Mouse (Mus musculus): ENCODE results near the gene Gja5.
A peak's percentile ranks its signal among the peaks of the same experiment; 100 is the strongest.

Gene Gja5

DNA sequence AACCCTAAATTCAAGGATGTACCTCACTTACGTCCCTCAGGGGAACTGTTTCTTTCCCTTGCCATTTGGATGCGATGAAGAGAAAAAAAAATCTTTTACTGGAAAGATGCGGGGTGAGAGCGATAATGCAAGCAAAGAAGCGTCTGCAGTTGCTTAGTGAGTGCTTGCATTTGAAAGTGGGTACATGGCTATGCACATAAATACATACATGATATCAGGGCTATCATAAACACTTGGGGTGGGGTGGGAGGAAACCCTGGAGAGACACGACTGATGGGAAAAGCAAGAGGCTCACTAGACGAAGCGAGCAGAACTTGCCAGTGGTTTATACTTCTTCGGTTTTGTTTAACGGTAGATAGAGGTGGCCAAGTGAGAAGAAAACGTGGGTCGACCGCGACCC, at the start of gene Gja5:
Gja5 (plus strand) TSS at position 301 of the 400 bp plus-strand sequence.
- DNase-seq (ENCODE audit: low spot score) = no peak

DNA sequence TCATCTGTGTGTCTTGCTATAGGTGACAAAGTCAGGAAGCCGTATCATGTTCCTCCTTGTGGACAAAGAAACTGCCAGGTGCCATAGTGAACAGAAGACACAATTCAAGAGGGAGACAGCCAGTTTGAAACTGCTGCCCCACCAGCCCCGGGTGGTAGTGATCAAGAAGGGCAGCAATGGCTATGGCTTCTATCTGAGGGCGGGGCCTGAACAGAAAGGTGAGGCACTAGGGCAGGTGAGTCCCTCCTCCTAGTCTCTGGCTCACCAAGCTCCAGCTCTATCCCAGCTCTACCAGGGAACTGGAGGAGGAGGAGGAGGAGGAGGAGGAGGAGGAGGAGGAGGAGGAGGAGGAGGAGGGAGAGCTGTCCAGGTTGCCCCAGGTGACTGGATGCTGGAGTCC, 48.7 kb upstream of the Gja5 start:
- no peak for DNase-seq (ENCODE audit: low spot score)

DNA sequence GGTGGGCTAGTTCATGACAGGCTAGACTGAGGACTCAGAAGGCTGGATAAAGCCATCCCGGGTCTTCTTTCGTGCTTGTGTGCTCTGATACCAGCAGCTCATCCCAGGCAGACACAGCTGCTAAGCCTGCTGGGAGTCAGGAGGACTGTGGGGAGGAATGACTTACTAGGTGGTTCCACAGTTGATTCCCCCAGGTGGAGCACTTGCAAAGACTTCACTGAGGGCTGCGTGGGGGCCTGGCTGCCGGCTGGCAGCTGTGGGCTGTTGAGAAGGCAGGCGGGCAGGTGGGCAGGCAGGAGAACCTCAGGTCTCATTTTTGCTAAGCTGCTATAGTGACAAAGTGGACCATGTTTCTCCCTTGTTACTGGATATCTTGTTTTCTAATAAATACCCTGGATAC, 44.0 kb upstream of the Gja5 start:
- DNase-seq (ENCODE audit: low spot score) = no peak

DNA sequence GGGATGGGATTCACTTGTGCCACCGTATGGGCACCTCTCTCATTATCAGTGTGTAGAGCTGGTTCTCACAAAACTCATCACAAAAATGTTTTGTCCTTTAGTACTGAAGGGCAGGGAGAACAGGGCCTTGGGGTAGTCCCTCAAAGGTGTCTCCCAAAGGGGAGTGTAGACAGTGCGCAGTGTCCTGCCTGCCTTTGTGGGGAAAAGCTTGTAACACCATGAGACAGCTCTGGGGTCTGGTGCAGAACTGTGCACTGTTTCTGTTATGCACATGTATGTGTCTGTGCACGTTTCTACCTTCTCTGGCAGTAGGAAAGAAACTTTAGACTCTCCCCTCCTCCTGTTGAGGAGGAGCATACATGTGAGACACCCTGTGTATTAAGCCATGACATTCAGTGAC, 36.6 kb upstream of the Gja5 start:
- no peak for DNase-seq (ENCODE audit: low spot score)

DNA sequence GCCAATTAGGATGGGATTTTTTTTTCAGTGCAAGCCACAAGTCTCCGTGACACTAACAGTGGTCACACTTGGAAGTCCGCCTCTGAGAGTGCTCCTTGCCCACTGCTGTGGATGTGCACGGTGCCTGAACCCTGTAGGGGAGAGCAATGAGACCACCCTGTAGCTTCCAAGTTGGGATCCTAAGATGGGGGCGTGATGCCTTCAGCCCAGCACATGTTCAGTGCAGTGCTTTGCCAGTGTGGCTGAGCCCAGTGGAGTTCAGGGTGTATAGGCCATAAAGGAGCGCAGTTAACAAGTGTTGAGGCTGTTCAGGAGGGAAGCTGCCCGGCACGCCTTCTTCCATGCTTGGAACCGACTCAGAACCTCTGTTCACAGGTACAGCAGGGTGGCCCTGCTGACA, 35.9 kb upstream of the Gja5 start:
- no peak for DNase-seq (ENCODE audit: low spot score)

DNA sequence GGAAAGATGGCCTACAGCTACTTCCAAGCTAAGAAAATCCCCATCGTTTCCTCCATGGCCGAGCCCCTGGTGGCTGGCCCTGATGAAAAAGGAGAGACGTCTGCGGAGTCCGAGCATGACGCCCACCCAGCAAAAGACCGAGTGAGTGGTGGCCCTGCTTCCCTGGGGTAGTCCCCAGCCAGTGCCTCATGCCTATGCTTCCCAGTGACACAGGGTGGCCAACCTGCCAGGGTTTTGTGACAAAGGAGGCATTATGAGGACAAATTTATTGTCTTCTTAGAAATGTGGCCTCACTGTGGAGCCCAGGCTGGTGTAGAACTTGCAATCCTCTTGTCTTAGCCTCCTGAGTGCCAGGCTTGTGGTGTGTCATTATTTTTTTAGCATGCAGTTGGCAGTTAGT, 35.4 kb upstream of the Gja5 start:
- DNase-seq (ENCODE audit: low spot score) = no peak

DNA sequence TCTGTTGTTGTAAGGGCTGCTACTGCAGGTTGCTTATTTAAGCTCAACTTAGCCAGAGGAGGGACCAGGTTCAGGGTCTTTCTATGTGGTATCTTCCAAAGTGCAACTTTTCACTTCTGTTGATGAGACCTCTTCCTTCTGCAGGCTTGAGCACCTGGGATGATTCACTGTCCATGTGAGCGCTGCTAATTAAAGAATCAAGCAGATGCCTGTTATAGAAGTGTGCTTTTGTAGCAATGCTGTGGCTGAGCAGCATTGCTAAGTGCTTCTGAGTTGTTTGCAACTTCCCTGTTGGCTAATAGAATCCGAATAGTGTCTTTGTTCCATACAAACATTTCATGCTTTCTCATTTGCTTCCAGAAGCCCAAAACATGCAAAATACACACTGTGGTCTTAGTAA, 34.2 kb upstream of the Gja5 start:
- DNase-seq (ENCODE audit: low spot score) = no peak

DNA sequence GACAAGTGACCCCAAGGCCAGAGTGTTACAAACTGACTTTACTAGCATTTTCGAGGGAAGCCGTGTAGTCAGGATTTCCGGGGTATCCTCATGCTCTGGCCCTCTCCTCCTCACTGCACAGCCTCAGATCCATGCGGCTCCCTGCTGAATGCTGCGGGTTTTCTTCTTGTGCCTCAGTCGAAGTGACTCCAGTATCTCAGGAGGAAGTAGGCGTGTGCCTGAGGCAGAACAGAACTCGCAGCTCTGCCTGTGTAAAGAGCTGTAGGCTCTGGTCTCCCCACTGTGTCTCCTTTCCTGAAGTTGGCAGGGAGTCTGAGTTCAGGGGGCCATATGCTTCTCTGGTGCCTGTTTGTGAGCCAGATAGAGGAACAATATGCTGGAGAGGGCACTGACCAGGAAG, 33.4 kb upstream of the Gja5 start:
- DNase-seq (ENCODE audit: low spot score) = no peak

DNA sequence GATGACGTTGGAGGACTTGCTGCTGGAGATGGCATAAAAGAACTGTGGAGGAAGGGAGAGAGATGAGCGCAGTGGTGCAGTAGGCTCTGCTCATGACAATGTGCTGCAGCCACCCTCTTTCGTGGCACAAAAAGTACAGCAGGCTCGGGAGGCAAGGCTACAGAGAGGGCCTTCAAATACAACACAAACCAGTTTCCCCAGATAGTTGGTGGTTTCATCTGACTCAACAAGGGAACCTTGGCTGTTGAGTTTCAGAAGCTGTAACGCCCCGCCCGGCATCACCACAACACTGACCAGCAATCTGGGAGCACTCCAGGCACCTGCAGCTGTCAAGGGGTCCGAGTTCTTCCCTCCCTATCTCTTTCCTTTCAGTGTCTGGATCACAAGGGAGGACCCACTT, 32.0 kb upstream of the Gja5 start:
- DNase-seq (ENCODE audit: low spot score) = no peak

DNA sequence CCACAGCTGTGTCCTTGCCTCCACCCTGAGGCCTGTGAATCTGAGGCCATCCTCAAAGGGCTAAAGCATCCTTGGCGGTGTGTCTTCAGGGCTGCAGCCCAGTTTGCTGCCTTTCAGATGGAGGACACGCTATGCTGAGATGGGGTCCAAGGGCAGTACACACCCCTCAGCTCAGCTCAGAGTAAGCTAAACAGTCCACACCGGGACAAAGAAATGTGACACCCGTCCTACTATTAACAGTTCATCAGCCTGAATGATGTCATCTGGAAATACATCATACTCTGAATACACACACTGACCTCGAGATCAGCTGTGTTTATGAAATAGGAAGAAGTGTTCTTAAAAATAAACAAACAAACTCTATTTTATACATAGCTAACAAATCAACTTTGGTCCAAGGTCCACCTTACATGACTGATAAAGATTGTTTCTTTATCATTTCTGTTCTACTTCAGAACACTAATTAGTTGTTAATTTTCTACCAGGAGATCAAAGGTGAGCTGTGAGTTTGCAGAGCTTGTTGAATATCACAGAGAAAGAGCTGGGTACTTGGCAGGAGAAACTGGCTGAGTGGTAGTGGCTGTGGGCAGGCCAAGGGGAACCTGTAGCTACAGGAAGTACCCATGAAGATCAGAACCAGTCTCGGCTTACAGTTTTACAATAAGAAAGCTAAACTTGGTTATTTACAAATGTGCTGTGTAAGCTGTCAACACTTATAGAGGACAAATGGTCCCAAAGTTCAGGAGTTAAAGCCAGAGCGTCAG, 29.5 kb upstream of the Gja5 start:
- no peak for DNase-seq (ENCODE audit: low spot score)

DNA sequence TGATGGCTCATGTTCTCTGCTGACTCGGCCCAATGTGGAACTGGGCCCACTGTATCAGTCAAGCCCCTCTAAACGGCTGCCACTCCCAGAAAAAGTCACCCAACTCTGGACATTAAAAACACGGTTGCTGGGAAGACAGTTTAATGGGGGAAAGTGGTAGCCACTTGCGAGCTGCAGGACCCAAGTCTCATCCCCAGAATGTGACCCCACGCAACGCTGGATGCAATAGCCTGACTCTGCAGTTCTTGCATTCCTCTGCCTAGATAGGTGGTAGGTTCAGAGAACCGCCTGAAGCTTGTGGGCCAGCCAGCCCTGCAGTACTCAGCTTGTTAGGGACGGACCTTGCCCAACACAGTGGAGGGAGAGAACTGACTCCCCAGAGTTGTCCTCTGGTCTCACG, 25.0 kb upstream of the Gja5 start:
- no peak for DNase-seq (ENCODE audit: low spot score)

DNA sequence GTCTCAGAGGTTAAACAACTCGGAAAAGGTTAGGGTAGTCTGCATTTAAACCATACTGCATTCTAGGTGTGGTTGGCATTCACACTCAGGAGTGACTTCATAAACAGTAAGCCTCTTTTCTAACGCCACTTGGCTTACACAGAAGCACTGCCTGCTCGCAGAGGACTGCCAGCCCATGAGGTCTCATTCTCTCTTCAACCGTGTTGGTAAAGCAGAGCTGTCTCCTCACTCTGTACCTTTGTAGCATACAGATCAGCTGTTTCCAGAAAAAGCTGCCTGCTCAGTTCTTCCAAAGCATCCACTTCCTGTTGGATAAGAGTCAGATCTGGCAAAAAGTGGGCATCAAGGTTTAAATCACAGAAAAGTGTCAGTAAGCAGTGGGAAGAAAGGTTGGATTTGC, 24.1 kb upstream of the Gja5 start:
- DNase-seq (ENCODE audit: low spot score) = no peak

DNA sequence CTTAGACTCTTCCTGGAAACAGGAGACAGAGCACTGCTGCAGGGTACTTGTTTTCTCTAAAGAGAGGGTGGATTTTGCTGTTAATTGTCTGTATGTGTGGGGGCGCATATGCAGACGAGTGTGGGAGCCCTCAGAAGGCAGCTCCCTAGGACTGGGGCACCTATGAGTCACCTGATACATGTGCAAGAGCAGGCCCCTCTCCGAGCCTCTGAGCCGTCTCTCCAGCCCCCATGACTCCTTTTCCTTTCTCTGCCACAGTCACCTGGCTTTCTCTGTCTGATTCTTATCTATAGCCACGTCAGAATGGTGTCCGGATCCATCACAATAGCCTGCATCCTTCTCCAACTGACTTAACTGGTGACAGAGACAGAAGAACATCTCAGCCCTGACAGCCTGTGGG, 22.9 kb upstream of the Gja5 start:
- DNase-seq (ENCODE audit: low spot score) = no peak

DNA sequence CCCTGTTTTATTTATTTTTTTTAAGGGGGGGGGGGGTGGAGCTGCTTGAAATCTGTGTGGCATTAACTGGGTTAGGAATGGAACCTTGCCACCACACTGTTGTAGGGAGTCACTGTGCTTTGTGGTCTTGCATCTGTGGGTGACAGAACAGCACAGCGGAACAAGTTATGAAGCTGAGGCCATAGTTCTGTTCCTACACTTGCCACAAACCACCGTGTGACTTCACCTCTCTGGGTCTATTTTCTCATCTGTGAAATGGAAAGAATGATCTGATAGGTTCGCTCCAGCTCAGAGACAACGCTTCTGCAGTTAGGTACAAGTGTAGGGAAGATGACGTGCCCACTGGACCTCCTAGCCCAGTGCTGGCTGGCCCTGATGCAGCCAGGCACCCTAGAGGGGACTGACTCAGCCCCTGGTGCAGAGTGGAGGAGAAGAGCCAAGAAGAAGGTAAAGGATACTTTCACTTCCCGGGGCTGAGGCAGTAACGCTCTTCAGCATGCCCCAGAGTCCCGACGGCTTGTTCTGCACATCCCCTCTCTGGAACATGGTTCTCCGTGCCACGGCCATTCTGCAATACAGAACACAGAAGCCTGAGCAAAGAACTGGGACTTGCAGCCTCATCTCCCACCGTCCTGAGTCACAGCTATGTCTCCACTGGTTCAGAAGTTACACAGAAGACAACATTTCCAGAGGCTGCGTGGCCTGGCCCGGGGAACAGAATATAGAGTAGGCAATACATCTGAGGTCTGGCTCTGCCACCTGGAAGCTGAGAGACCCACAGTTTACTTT, 22.2 kb upstream of the Gja5 start:
- no peak for DNase-seq (ENCODE audit: low spot score)

DNA sequence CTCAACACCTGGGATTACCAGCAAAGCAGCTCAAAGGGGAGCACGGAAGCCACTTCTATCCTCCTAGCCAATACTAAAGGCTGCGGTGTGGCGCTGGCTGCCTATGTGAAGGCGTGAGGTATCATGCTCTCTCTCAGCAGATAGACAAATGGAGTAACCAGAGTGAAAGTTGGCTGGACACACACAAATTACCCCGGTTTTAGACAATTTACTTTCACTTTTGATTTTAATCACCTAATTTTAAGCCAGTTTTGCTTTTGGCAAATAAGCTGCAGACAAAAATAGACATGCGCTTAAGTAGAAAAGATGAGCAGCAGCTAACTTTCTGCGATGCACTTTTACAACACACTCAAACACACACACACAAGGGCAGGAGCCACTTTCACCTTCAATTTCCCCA, 20.8 kb upstream of the Gja5 start:
- DNase-seq (ENCODE audit: low spot score) = no peak

DNA sequence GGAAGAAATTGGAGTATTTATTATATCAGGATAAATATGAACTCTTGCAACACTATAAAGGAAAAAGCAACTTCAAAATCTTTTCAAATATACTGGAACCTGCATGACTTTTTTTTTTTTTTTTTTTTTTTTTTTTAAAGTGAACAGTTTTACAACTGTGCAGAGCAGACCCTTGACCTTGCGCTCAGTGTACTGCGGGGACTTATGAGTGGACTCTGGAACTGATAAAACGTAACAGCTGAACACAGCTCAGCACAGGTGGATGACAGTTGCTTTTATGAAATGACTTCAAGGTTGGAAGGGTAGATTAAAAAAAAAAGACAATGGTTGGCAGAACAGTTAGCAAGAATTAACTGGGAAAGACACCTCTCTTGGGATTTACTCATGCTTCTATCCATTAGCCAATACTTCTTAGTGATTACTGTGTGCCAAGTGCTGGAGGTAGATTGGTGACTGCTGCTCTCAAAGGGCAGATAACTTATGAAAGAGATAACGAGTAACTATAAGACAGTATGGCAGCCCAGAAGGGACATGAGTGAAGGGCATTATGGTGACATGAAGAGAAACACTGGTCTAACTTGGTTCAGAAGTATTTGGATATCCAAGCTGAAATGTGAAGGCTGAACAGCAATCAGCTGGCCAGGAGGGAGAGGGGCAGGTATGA, 2.0 kb upstream of the Gja5 start:
- DNase-seq (ENCODE audit: low spot score) = no peak

DNA sequence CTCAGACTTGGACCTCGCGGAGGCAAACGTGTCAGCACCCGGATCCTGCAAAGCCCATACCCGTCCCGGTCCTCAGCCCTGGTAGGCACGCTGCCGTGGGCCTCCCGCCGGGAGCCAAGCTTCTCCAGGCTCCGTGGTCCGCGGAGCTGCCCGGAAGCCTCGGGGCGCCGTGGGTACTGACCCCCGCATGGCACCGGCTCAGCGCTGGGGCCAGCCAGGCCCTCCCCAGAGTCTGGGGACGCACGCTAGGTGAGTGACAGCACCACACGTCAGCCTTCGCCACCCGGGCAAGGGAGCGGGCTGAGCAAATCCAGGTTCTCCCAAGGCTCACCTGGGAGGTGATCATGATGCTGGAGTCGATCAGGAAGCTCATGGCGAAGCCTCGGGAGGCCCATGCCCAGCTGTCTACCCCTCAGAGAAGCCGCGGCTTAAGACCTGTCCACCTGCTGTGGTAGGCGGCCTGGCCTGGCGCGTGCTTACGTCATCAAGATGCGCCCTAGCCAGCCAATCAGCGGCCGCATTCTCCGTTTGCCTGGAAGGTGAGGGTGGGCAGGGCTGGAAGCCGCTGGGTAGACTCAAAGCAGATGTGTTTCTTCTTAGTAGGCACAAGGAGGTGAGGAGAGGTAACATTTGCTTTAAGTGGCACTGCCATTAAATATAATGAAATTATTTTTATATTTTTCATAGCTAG, 503 bp downstream of the Gja5 start, which contains the start of gene Gpr89:
Gpr89 (minus strand) TSS at position 496 of the 691 bp plus-strand sequence.
- DNase-seq (ENCODE audit: low spot score) = peak; percentile 92

DNA sequence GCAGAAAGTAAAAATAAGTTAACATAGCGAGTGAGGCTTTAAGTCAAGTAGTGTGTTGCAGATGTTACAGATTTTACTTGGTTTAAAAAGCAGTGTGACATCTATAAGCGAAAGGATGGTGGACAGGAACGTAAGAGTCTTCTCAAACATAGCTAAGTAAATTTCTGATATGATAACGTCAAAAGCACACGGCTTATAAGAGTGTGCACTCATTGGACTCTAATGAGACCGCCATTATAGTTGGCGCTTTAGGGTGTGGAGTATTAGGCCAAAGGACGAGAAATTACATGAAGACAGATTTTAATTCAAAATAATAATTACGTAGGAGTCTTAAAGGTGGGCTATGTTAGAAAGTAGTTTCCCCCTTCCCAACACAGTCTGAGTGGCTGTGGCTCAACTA, 1.1 kb downstream of the Gja5 start:
- no peak for DNase-seq (ENCODE audit: low spot score)

DNA sequence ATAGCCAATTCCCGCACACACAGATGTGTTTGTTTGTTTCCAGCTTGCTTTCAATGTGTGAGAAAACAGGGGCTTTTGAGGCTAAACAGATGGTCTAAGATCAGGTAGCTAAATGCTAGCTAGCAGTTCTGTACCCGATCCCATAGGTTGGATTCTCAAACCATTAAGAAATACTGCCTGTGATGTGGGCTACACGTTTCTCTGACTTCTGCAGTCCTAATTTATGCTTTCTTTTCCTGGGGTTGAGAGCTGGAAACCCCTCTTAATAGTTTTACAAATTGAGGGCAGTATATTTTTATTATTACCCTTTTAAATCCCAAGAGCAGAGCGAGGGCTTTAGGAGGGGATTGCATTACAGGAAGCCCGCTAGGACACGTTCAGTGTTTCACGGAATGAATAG, 16.5 kb downstream of the Gja5 start:
- no peak for DNase-seq (ENCODE audit: low spot score)

DNA sequence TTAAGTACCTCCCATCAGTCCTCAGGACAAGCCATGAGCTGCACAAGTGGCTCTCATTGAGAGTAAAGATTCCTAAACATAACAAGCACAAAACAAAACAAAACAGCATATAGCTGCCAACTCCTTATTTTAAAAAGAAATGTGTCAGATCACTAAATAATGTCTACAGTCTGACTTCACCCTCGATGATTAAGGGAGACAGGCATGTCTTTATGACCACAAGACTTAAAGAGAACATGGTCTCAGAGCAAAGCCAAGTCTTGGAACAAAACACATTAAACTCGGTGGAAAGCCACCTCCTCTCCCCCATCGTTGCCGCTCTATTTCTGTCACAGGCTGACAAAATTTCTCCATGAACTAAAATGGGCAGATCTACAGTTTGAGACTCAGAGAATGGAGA, 20.1 kb downstream of the Gja5 start:
- DNase-seq (ENCODE audit: low spot score) = no peak

DNA sequence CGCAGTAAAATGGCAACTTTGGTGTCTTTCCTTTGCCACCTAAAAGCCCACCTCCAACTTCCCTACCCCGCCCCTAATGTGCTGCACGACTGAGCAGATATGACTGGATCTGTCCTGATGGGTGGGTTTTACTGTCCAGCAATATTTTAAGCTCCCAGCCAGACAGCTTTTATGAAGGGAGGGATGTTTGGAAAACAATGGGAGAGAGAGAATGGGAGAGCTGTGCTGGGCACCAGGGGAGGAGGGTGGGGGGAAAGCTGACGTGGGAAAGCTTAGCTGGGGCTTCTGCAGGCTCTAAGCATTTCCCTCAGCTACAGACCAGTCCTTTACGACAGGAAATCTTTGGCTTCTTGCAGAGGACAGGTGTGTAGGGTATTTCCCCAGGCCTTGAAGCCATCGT, 21.4 kb downstream of the Gja5 start, which contains the start of gene Gja8:
Gja8 (minus strand) TSS at position 101 of the 400 bp plus-strand sequence.
- no peak for DNase-seq (ENCODE audit: low spot score)

DNA sequence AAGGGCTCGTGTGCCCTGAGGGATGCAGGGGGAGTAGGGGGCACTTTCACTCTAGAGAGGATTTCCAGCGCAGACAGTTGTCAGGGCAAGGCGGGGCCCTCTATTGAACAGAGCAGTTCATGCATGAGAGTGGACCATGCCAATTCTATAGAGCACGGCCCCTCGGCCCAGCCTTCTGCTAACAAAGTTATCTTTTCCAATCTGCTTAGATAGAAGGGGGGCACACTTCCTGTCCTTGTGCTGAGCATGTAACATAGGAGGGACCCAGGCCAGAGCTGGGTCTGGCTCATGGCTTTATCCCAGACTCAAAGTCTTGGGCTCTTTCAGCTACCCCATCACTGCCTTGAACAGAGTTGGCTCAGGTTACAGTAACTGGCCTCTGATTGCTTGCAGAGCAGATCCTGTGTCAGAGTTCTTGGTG, 26.8 kb downstream of the Gja5 start:
- DNase-seq (ENCODE audit: low spot score) = no peak

Measured in spleen, adult 12 weeks (tissue).